Mouse (Mus musculus) urinary bladder, postnatal 10 days (tissue): ENCODE measurements around the gene Atg4d.
"Not testable (repeated sequence)": the region's sequence is repeated elsewhere in the genome, so short reads cannot be mapped to it uniquely, and the experiment has no call there.

ENCODE experiments used
- DNase-seq: peaks from one replicate; pipeline ENCODE4 v3.0.0; 2022; ENCODE audit warnings: low spot score

Gene Atg4d

GRCm38 (mm10) chr9:21274336-21274735 is 9.2 kb downstream of the Atg4d start:
- no peak for DNase-seq

GRCm38 (mm10) chr9:21275013-21275710 is 10.1 kb downstream of the Atg4d start:
- no peak for DNase-seq

GRCm38 (mm10) chr9:21275727-21276126 is 10.6 kb downstream of the Atg4d start:
- no peak for DNase-seq

GRCm38 (mm10) chr9:21276307-21276706 is 11.2 kb downstream of the Atg4d start:
- DNase-seq, result no peak

- DNase-seq, result no peak
These were observed 12.7 kb downstream of the Atg4d start for GRCm38 (mm10) chr9:21277776-21278175.

GRCm38 (mm10) chr9:21283591-21283990 is 18.5 kb downstream of the Atg4d start:
- no peak for DNase-seq

- DNase-seq, result no peak
These were observed 18.9 kb downstream of the Atg4d start for GRCm38 (mm10) chr9:21283994-21284393.

GRCm38 (mm10) chr9:21286753-21287152 is 21.7 kb downstream of the Atg4d start:
- no peak for DNase-seq

GRCm38 (mm10) chr9:21287571-21288402 is 22.7 kb downstream of the Atg4d start, which contains the start of gene Kri1:
Gene Kri1, minus strand, starts transcription at chr9:21287969.
- peak; percentile 84 for DNase-seq

- DNase-seq, result no peak
These were observed 23.6 kb downstream of the Atg4d start for GRCm38 (mm10) chr9:21288404-21289336.

GRCm38 (mm10) chr9:21289337-21289671 is 24.2 kb downstream of the Atg4d start:
- DNase-seq, result no peak

GRCm38 (mm10) chr9:21290589-21290988 is 25.5 kb downstream of the Atg4d start:
- DNase-seq, result no peak

- DNase-seq, result peak; percentile 98
These were observed 26.1 kb downstream of the Atg4d start, which contains the start of gene Cdkn2d for GRCm38 (mm10) chr9:21291022-21291787. Gene Cdkn2d, minus strand, starts transcription at chr9:21291407.

- not testable (repeated sequence) for DNase-seq
These were observed 26.8 kb downstream of the Atg4d start for GRCm38 (mm10) chr9:21291868-21292267.

- no peak for DNase-seq
These were observed 27.2 kb downstream of the Atg4d start for GRCm38 (mm10) chr9:21292271-21292670.

- no peak for DNase-seq
These were observed 33.9 kb downstream of the Atg4d start for GRCm38 (mm10) chr9:21299014-21299413.

- no peak for DNase-seq
These were observed 40.0 kb downstream of the Atg4d start for GRCm38 (mm10) chr9:21305065-21305464.

GRCm38 (mm10) chr9:21309150-21309741 is 44.2 kb downstream of the Atg4d start:
- no peak for DNase-seq

GRCm38 (mm10) chr9:21311695-21312094 is 46.6 kb downstream of the Atg4d start:
- DNase-seq, result no peak

GRCm38 (mm10) chr9:21312134-21312533 is 47.0 kb downstream of the Atg4d start, which contains the start of gene Ap1m2:
Gene Ap1m2, minus strand, starts transcription at chr9:21312337.
- DNase-seq, result no peak

- peak; percentile 62 for DNase-seq
These were observed 48.3 kb downstream of the Atg4d start for GRCm38 (mm10) chr9:21313394-21313793.
